Mouse (Mus musculus) hindbrain, embryonic 16.5 days (tissue): Measurements from ENCODE around the gene Syne1. TPM values are rescaled to one million over a fixed set of nuclear protein-coding genes. Genes with fewer than 3 reads are reported as not detected.

Source experiments
- ATAC-seq: fragments of 200-750 bp; cut with Nextera tagmentation; 2 replicates; pipeline ENCODE4 v1.8.0; 2017; ENCODE audit warnings: moderate TSS enrichment, moderate library complexity
- H3K27ac ChIP-seq: fragments of 300-500 bp; sonication (generic); 2 replicates; pipeline ENCODE4 v1.5.1; 2014; ENCODE audit warnings: low read depth, mild to moderate bottlenecking, control low read depth, low read length, moderate library complexity
- H3K27me3 ChIP-seq: fragments of 300-500 bp; sonication (generic); replicated peaks from 2 replicates; pipeline ENCODE4 v1.6.1; 2014; ENCODE audit warnings: low read length; ENCODE audit not compliant: control insufficient read depth, insufficient read depth
- H3K36me3 ChIP-seq: fragments of 300-500 bp; sonication (generic); 2 replicates; pipeline ENCODE4 v1.6.1; 2014; ENCODE audit warnings: mild to moderate bottlenecking, low read length, moderate library complexity, mixed read lengths; ENCODE audit not compliant: control insufficient read depth, insufficient read depth
- H3K4me1 ChIP-seq: fragments of 300-500 bp; sonication (generic); 2 replicates; pipeline ENCODE4 v1.6.1; 2014; ENCODE audit warnings: low read depth, low read length; ENCODE audit not compliant: control insufficient read depth, insufficient read depth
- H3K4me2 ChIP-seq: fragments of 300-500 bp; sonication (generic); 2 replicates; pipeline ENCODE4 v1.6.1; 2014; ENCODE audit warnings: mild to moderate bottlenecking, low read length, control low read depth, moderate library complexity
- H3K4me3 ChIP-seq: fragments of 300-500 bp; sonication (generic); 2 replicates; pipeline ENCODE4 v1.5.1; 2014; ENCODE audit warnings: mild to moderate bottlenecking, low read length, control low read depth, moderate library complexity
- H3K9ac ChIP-seq: fragments of 300-500 bp; sonication (generic); 2 replicates; pipeline ENCODE4 v1.6.1; 2014; ENCODE audit warnings: low read depth, mild to moderate bottlenecking, control low read depth, low read length, moderate library complexity
- H3K9me3 ChIP-seq: fragments of 300-500 bp; sonication (generic); 2 replicates; pipeline ENCODE4 v1.6.1; 2014; ENCODE audit warnings: mild to moderate bottlenecking, low read length, moderate library complexity; ENCODE audit not compliant: control insufficient read depth
- WGBS: fragments of 180-500 bp; shearing (Covaris S2); extraction: QIAGEN DNeasy Blood & Tissue Kit; methylation state at CpG from one replicate; pipeline ENCODE4 v1.1.7; 2014; 5-methylcytosine and 5-hydroxymethylcytosine counted together
- polyA plus RNA-seq: library from polyadenylated mRNA; unstranded; fragments of >200 nt; fragmentation: Nextera tagmentation; extraction: Ambion mirVana; gene quantifications from 2 replicates; pipeline ENCODE4 v1.2.1, GENCODE M21; 2015

Gene Syne1
- polyA plus RNA-seq, 1 experiment from 2014 or later, result 18.7 TPM

- no peak overlapping the region for H3K4me3 ChIP-seq
- no peak overlapping the region for H3K4me2 ChIP-seq
- no peaks in the 10 kb centered on the region for H3K27me3 ChIP-seq
- H3K36me3 ChIP-seq, result no peaks in the 10 kb centered on the region
- no peak overlapping the region for H3K9ac ChIP-seq
- no peaks in the 10 kb centered on the region for H3K9me3 ChIP-seq
- H3K4me1 ChIP-seq, result no peaks in the 10 kb centered on the region
- WGBS, result 84% methylated on average over 5 of the region's 5 CpGs
- no peak for ATAC-seq
- no peak overlapping the region for H3K27ac ChIP-seq
Measured at GRCm38 (mm10) chr10:5356614-5357013, 194.7 kb downstream of the Syne1 start.

- no peak overlapping the region for H3K27ac ChIP-seq
- H3K4me1 ChIP-seq, result no peaks in the 10 kb centered on the region
- no peak overlapping the region for H3K4me2 ChIP-seq
- H3K36me3 ChIP-seq, result peaks cover 8% of the 10 kb centered on the region; the same call in 1 of the 2 replicates
- H3K27me3 ChIP-seq, result no peaks in the 10 kb centered on the region
- whole genome bisulfite sequencing, result 96% methylated on average over 1 of the region's 1 CpGs
- ATAC-seq, result no peak
- no peak overlapping the region for H3K9ac ChIP-seq
- H3K9me3 ChIP-seq, result no peaks in the 10 kb centered on the region
- H3K4me3 ChIP-seq, result no peak overlapping the region
Measured at GRCm38 (mm10) chr10:5353390-5353789, 197.9 kb downstream of the Syne1 start.

GRCm38 (mm10) chr10:5346911-5347310, 204.4 kb downstream of the Syne1 start:
- H3K4me2 ChIP-seq, result no peak overlapping the region
- no peak overlapping the region for H3K4me3 ChIP-seq
- peaks cover 8% of the 10 kb centered on the region; the same call in 1 of the 2 replicates for H3K36me3 ChIP-seq
- H3K27me3 ChIP-seq, result no peaks in the 10 kb centered on the region
- WGBS, result 74% methylated on average over 1 of the region's 1 CpGs
- H3K4me1 ChIP-seq, result no peaks in the 10 kb centered on the region
- no peak for ATAC-seq
- H3K9me3 ChIP-seq, result no peaks in the 10 kb centered on the region
- no peak overlapping the region for H3K27ac ChIP-seq
- H3K9ac ChIP-seq, result no peak overlapping the region

GRCm38 (mm10) chr10:5343211-5343610, 208.1 kb downstream of the Syne1 start:
- Histone ChIP-seq H3K4me3 (no peak overlapping the region), H3K4me2 (no peak overlapping the region), H3K9me3 (no peaks in the 10 kb centered on the region), H3K27ac (no peak overlapping the region), H3K9ac (no peak overlapping the region), H3K4me1 (no peaks in the 10 kb centered on the region), H3K36me3 (peaks cover 4% of the 10 kb centered on the region; the same call in 1 of the 2 replicates), H3K27me3 (no peaks in the 10 kb centered on the region)
- ATAC-seq, result no peak
- 64% methylated on average over 4 of the region's 4 CpGs for WGBS

- H3K36me3 ChIP-seq, result peaks cover 2% of the 10 kb centered on the region; the same call in 1 of the 2 replicates
- H3K9me3 ChIP-seq, result no peaks in the 10 kb centered on the region
- H3K27me3 ChIP-seq, result no peaks in the 10 kb centered on the region
- no peak overlapping the region for H3K4me2 ChIP-seq
- H3K27ac ChIP-seq, result no peak overlapping the region
- no peaks in the 10 kb centered on the region for H3K4me1 ChIP-seq
- no peak overlapping the region for H3K4me3 ChIP-seq
- no peak for ATAC-seq
- H3K9ac ChIP-seq, result no peak overlapping the region
Measured at GRCm38 (mm10) chr10:5336394-5336793, 214.9 kb downstream of the Syne1 start.

GRCm38 (mm10) chr10:5332801-5333200, 218.5 kb downstream of the Syne1 start:
- 92% methylated on average over 5 of the region's 5 CpGs for WGBS
- H3K27me3 ChIP-seq, result no peaks in the 10 kb centered on the region
- no peaks in the 10 kb centered on the region for H3K4me1 ChIP-seq
- no peak for ATAC-seq
- H3K36me3 ChIP-seq, result no peaks in the 10 kb centered on the region
- H3K9ac ChIP-seq, result no peak overlapping the region
- no peaks in the 10 kb centered on the region for H3K9me3 ChIP-seq
- H3K4me3 ChIP-seq, result no peak overlapping the region
- H3K4me2 ChIP-seq, result no peak overlapping the region
- no peak overlapping the region for H3K27ac ChIP-seq

GRCm38 (mm10) chr10:5326716-5327115, 224.6 kb downstream of the Syne1 start:
- no peaks in the 10 kb centered on the region for H3K4me1 ChIP-seq
- WGBS, result 87% methylated on average over 9 of the region's 9 CpGs
- H3K9me3 ChIP-seq, result no peaks in the 10 kb centered on the region

GRCm38 (mm10) chr10:5323741-5324395, 227.4 kb downstream of the Syne1 start:
- no peaks in the 10 kb centered on the region for H3K9me3 ChIP-seq
- no peak overlapping the region for H3K4me3 ChIP-seq
- H3K4me2 ChIP-seq, result no peak overlapping the region
- H3K4me1 ChIP-seq, result no peaks in the 10 kb centered on the region
- H3K27me3 ChIP-seq, result no peaks in the 10 kb centered on the region
- 88% methylated on average over 11 of the region's 11 CpGs for WGBS
- no peaks in the 10 kb centered on the region for H3K36me3 ChIP-seq
- no peak overlapping the region for H3K9ac ChIP-seq
- ATAC-seq, result no peak
- no peak overlapping the region for H3K27ac ChIP-seq

More at GRCm38 (mm10) chr10:5326716-5327115, 224.6 kb downstream of the Syne1 start:
- H3K27me3 ChIP-seq, result no peaks in the 10 kb centered on the region
- H3K36me3 ChIP-seq, result no peaks in the 10 kb centered on the region
- no peak overlapping the region for H3K4me2 ChIP-seq
- no peak overlapping the region for H3K4me3 ChIP-seq
- ATAC-seq, result no peak
- no peak overlapping the region for H3K27ac ChIP-seq
- no peak overlapping the region for H3K9ac ChIP-seq

GRCm38 (mm10) chr10:5322562-5322961, 228.7 kb downstream of the Syne1 start:
- Histone ChIP-seq H3K4me1 (no peaks in the 10 kb centered on the region), H3K9ac (no peak overlapping the region), H3K9me3 (no peaks in the 10 kb centered on the region), H3K27ac (no peak overlapping the region), H3K4me2 (no peak overlapping the region), H3K27me3 (no peaks in the 10 kb centered on the region), H3K4me3 (no peak overlapping the region), H3K36me3 (no peaks in the 10 kb centered on the region)
- no peak for ATAC-seq
- 61% methylated on average over 7 of the region's 7 CpGs for whole genome bisulfite sequencing
